Mouse (Mus musculus) cortical plate, adult 2 months (tissue): ENCODE data around the gene Got1.

Source experiments
- CTCF ChIP-seq: fragments of 200-500 bp; IDR thresholded peaks from 2 replicates; pipeline ENCODE4 v1.5.1; 2011; ENCODE audit warnings: mild to moderate bottlenecking, control low read depth, low read length; ENCODE audit not compliant: insufficient read depth; ENCODE audit errors: extremely low read depth
- POLR2A ChIP-seq: fragments of 200-500 bp; IDR thresholded peaks from 2 replicates; pipeline ENCODE4 v1.6.1; 2011; ENCODE audit warnings: mild to moderate bottlenecking, low read length, control low read depth; ENCODE audit not compliant: insufficient read depth; ENCODE audit errors: extremely low read depth

GRCm38 (mm10) chr19:43472781-43473180 lies 51.6 kb downstream of the Got1 start:
- no peak for TF ChIP-seq CTCF
- no peak for TF ChIP-seq POLR2A
